Mouse (Mus musculus) kidney, adult 9 months (tissue): ENCODE results near the gene Rest.

Experiments used
- DNase-seq: peaks from one replicate; pipeline ENCODE4 v3.0.0; 2022

Gene Rest

DNA sequence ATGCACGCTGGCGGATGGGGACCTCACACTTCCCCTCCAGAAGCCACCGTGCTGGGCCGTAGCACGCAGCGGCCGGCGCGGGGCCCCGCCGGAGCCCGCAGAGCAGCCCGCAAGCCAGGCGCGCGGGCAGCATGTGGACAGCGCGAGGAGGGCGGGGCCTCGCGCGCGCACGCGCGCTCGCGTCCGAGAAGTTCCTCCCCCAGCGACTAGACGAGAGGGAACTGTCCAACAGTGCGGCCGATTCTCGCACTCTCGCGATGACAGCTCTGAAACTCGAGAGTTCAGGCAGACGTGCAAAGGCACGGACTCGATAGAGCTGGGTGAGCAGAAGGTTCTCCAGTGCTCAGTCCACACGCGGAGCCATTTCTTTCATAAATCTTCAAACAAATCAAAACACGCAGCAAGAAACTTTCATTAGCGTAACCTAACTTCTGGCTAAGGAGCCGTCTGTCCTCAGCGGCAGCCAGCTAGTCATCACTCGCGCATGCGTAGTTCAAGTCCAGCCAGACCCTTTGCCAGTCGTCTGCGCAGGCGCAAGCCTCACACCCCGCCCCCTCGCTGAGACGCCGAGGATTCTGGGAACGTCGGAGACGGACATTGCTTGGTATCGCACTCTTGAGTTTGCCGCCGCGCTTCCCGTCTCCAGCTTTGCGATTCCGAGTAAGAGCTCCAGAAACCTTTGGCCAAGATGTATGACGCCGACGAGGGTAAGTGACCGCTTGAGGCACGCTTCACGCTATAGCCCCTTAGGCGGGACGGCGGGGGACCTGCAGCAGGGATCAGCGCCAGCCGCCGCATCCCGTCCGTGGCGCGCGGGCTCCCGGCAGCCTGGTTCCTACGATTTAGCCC, 44.9 kb downstream of the Rest start, which contains the start of the genes Noa1 and Polr2b:
Noa1 (minus strand) TSS at position 161 of the 849 bp plus-strand sequence.
Polr2b (plus strand) TSS at position 224 of the 849 bp plus-strand sequence.
- peak; percentile 99 for DNase-seq

DNA sequence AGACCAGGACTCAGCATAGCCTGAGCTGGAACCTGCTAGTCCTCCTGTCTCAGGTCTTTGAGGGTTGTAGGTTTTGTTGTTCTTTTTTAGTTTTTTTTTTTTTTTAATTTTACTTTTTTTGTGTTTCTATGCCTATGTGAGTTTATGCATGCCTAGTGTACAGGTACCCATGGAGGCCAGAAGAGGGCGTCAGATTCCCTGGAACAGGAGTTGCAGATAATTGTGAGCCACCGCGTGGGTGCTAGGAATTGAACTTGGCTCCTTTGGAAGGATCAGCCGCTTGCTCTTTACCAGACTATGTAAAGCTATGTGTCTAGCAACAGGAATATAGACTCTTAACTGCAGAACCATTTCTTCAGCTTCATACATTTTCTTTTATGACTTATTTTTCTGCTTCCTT, 48.9 kb downstream of the Rest start:
- DNase-seq = no peak

DNA sequence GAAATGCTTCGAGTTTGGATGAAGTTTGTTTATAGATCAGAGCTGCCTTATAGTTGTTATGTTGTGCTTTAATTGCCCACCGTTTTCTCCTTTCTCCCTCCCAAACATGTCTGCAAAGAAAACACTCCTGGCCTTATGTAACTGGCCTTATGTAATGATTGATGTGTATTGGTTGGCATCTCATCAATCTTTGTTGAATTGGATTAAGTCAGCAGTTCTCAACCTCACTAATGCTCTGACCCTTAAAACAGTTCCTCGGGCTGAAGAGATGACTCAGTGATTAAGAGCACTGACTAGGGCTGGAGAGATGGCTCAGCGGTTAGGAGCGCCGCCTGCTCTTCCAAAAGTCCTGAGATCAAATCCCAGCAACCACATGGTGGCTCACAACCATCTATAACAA, 49.7 kb downstream of the Rest start:
- DNase-seq = peak; percentile 19

DNA sequence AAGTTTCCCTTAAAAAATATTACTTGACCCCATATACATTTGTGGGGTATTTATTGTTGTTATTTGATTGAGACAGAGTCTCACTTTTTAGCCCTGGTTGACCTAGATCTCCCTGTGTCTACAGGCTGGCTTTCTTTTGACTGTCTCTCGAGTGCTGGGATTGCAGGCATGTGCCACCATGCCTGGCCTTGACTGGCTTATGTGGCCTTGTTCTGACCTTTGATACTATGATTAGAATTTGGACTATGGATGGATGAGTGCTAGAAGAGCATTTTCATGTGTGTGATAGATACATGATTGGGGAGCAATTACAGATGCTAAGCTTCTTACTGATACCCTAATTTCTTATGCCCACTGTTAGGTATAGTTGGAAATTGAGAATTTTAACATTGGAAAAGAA, 59.6 kb downstream of the Rest start:
- DNase-seq = no peak

DNA sequence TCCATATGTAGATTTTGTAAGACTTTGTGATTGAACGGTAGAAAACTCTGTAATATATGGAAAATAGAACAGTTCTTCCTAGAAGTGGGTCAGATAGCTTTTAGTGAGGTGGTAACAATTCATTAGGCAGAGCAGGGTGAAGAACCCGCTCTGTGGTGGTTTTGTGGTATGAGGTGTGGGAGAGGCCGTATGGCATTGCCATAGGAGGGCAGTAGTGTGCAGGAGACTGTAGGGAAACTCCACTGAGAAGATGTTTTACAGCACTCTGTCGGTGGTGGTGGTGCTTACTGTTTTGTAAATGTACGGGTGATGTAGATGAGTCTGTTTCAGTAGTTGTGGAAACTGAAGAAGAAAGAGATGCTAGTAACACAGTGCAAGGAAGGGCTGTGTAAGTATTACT, 64.9 kb downstream of the Rest start:
- DNase-seq = no peak
